In genomic region chr6:13296041-13296440, GRCm38 (mm10) we compare ENCODE assay signal across 15 mouse cellular contexts.
A peak's percentile ranks its signal among the peaks of the same experiment; 100 is the strongest.
DNase-seq lines count a peak whose midpoint lies in the region; ATAC-seq lines count a peak whose summit lies in the region.
"Had no signal": no experiment of that assay in that cellular context is flagged by ENCODE, and none has a peak within 500 bp of the region (broad histone marks: within the 10 kb centered on the region; RNA-seq: fewer than 3 reads in every experiment).

No protein-coding gene starts in this region.

- H3K36me3 ChIP-seq in heart, embryonic 12.5 days, result no peaks in the 10 kb centered on the region
- no peaks in the 10 kb centered on the region for H3K36me3 ChIP-seq in forebrain, embryonic 16.5 days (ENCODE audit: control insufficient read depth, insufficient read depth)
- H3K36me3 ChIP-seq: embryonic facial prominence, embryonic 13.5 days; limb, embryonic 12.5 days had no signal

- intact Hi-C loops in left cerebral cortex, postnatal 4 days (cut with DNase I), result no loop called here
- intact Hi-C loops in left cerebral cortex, postnatal 36 days (cut with DNase I), result loop anchor here (10.0 kb wide), 2 partner anchors 309 to 379 kb away; partner anchors contain the start of genes Bmt2 and Tmem168
- intact Hi-C loops in heart, postnatal 10 days (cut with DNase I), result no loop called here

- H3K4me3 ChIP-seq in heart, embryonic 12.5 days, result no peak overlapping the region
- no peak overlapping the region for H3K4me3 ChIP-seq in forebrain, embryonic 16.5 days (replicated peaks; ENCODE audit: low read length)
- H3K4me3 ChIP-seq: embryonic facial prominence, embryonic 13.5 days; limb, embryonic 12.5 days had no signal

- H3K4me1 ChIP-seq in heart, embryonic 12.5 days (replicated peaks), result no peaks in the 10 kb centered on the region
- peaks cover 5% of the 10 kb centered on the region; the same call in 1 of the 2 replicates for H3K4me1 ChIP-seq in forebrain, embryonic 16.5 days (replicated peaks; ENCODE audit: control insufficient read depth, insufficient read depth, low read length)
- H3K4me1 ChIP-seq: embryonic facial prominence, embryonic 13.5 days; limb, embryonic 12.5 days had no signal

- WGBS in heart, embryonic 12.5 days, result 86% methylated on average over 2 of the region's 2 CpGs
- whole genome bisulfite sequencing in forebrain, embryonic 16.5 days, result 64% methylated on average over 2 of the region's 2 CpGs

- ATAC-seq in heart, embryonic 12.5 days (ENCODE audit: insufficient number of reproducible peaks, low FRiP score), result no peak
- ATAC-seq in forebrain, embryonic 16.5 days, result peak; percentile 80
- ATAC-seq in megakaryocyte-erythroid progenitor cell, adult 5-6 weeks (replicated peaks; ENCODE audit: low FRiP score, low TSS enrichment, poor library complexity, severe bottlenecking), result no peak

- no peak overlapping the region for H3K4me2 ChIP-seq in heart, embryonic 12.5 days
- H3K4me2 ChIP-seq in forebrain, embryonic 16.5 days (ENCODE audit: low read length), result no peak overlapping the region
- H3K4me2 ChIP-seq: embryonic facial prominence, embryonic 13.5 days; limb, embryonic 12.5 days had no signal

- no peaks in the 10 kb centered on the region for H3K27me3 ChIP-seq in heart, embryonic 12.5 days (replicated peaks)
- H3K27me3 ChIP-seq in forebrain, embryonic 16.5 days (replicated peaks; ENCODE audit: control insufficient read depth, insufficient read depth, low read length), result no peaks in the 10 kb centered on the region
- H3K27me3 ChIP-seq: embryonic facial prominence, embryonic 13.5 days; limb, embryonic 12.5 days had no signal

- DNase-seq in heart, adult 11 months, result peak; percentile 96
- DNase-seq in left cerebral cortex, postnatal 4 days, result peak; percentile 91
- no peak for DNase-seq in left cerebral cortex, postnatal 36 days (ENCODE audit: low spot score in 2 of 2)
- DNase-seq in heart, postnatal 10 days, result peak; percentile 35 to 59
- DNase-seq in c-Kit-positive CD71-positive TER-119-positive erythroid progenitor cells, embryonic 14.5 days (ENCODE audit: low spot score), result no peak
- DNase-seq: cerebellum, postnatal 36 days; kidney, adult 18-20 months; kidney, postnatal 4 days; lung, adult 18-20 months; thymus, adult 2 months had no signal

- H3K9me3 ChIP-seq in heart, embryonic 12.5 days (replicated peaks), result no peaks in the 10 kb centered on the region
- no peaks in the 10 kb centered on the region for H3K9me3 ChIP-seq in forebrain, embryonic 16.5 days (ENCODE audit: control insufficient read depth, low read length)
- H3K9me3 ChIP-seq: embryonic facial prominence, embryonic 13.5 days; limb, embryonic 12.5 days had no signal

- H3K27ac ChIP-seq in heart, embryonic 12.5 days (ENCODE audit: poor library complexity, severe bottlenecking), result no peak overlapping the region
- no peak overlapping the region for H3K27ac ChIP-seq in forebrain, embryonic 16.5 days (ENCODE audit: low read length)
- H3K27ac ChIP-seq: embryonic facial prominence, embryonic 13.5 days; limb, embryonic 12.5 days had no signal

- no peak overlapping the region for H3K9ac ChIP-seq in heart, embryonic 12.5 days
- no peak overlapping the region for H3K9ac ChIP-seq in forebrain, embryonic 16.5 days (replicated peaks; ENCODE audit: low read depth, low read length)
- H3K9ac ChIP-seq: embryonic facial prominence, embryonic 13.5 days; limb, embryonic 12.5 days had no signal

Comparison
In these comparisons a context has a peak if more than half of its experiments do, and no peak if none do; other contexts are left out.
1. DNase-seq: peak in heart, adult 11 months (single experiment), left cerebral cortex, postnatal 4 days (single experiment) and heart, postnatal 10 days (2 of 2); none in left cerebral cortex, postnatal 36 days (0 of 2) and c-Kit-positive CD71-positive TER-119-positive erythroid progenitor cells, embryonic 14.5 days (single experiment).